Mouse (Mus musculus): ENCODE measurements around the gene Dpm3. TPM values are rescaled to one million over a fixed set of nuclear protein-coding genes. Genes with fewer than 3 reads are reported as not detected.

Dpm3 gene
- polyA plus RNA-seq, 1 experiment from 2014 or later: 72.2 TPM

GRCm38 (mm10) chr3:89304440-89304839, 45.3 kb downstream of the Dpm3 start:
- Histone ChIP-seq H3K9me3 (no peaks in the 10 kb centered on the region), H3K9ac (replicated peaks) (no peak overlapping the region), H3K4me3 (no peak overlapping the region), H3K4me1 (peaks cover 5% of the 10 kb centered on the region; the same call in 1 of the 2 replicates), H3K4me2 (replicated peaks) (no peak overlapping the region), H3K27me3 (peaks cover 13% of the 10 kb centered on the region), H3K27ac (replicated peaks) (no peak overlapping the region), H3K36me3 (no peaks in the 10 kb centered on the region)
- 56% methylated on average over 6 of the region's 6 CpGs for WGBS
- ATAC-seq (ENCODE audit: low FRiP score, low read depth): no peak

GRCm38 (mm10) chr3:89305105-89305504, 45.9 kb downstream of the Dpm3 start:
- no peaks in the 10 kb centered on the region for H3K4me1 ChIP-seq
- no peak overlapping the region for H3K4me2 ChIP-seq (replicated peaks)
- no peaks in the 10 kb centered on the region for H3K9me3 ChIP-seq
- H3K27ac ChIP-seq (replicated peaks): no peak overlapping the region
- WGBS: 66% methylated on average over 4 of the region's 4 CpGs
- H3K36me3 ChIP-seq: no peaks in the 10 kb centered on the region
- no peak overlapping the region for H3K4me3 ChIP-seq
- peaks cover 8% of the 10 kb centered on the region for H3K27me3 ChIP-seq
- ATAC-seq (ENCODE audit: low FRiP score, low read depth): no peak
- no peak overlapping the region for H3K9ac ChIP-seq (replicated peaks)

DNA sequence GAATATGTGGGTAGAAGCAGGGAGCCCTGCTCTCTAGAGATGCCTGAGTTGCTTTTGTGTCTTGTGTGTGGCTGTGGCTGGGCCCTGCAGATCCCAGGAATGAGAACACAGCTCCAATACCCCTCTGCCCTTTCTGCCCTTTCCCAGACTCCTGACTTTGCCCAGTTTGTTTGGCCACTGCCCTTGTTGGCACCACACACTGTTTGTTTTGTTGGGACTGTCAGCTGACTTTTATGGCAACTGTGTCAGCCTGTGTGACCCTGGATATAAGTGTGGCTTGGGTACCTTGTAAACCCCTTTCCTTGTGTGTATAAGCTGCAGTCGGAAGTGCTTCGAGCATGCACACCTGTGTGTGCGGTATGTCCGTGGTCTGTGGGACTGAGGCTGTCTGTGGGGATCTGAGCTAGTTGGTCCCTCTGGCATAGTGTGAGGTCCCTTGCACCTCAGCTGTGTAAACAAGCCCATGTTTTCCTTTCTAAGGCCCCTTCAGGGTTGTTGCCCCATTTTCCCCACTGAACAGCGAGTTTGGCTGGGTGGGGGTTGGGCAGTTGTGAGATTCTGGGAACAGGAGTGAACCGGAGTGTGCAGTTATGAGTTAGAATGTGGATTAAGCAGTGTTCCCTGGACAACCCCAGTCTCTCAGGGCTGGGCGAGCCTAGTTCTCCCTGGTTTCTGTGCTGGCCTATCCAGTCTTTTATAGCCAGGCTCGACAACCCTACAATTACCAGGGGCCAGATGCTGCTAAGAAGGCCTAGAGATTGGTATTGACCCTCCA, 46.6 kb downstream of the Dpm3 start:
- no peak overlapping the region for H3K9ac ChIP-seq (replicated peaks)
- no peaks in the 10 kb centered on the region for H3K9me3 ChIP-seq
- H3K27me3 ChIP-seq: peaks cover 4% of the 10 kb centered on the region
- ATAC-seq (ENCODE audit: low FRiP score, low read depth): no peak
- no peaks in the 10 kb centered on the region for H3K36me3 ChIP-seq
- no peaks in the 10 kb centered on the region for H3K4me1 ChIP-seq
- WGBS: 72% methylated on average over 8 of the region's 8 CpGs
- no peak overlapping the region for H3K4me3 ChIP-seq
- H3K27ac ChIP-seq (replicated peaks): no peak overlapping the region
- no peak overlapping the region for H3K4me2 ChIP-seq (replicated peaks)

DNA sequence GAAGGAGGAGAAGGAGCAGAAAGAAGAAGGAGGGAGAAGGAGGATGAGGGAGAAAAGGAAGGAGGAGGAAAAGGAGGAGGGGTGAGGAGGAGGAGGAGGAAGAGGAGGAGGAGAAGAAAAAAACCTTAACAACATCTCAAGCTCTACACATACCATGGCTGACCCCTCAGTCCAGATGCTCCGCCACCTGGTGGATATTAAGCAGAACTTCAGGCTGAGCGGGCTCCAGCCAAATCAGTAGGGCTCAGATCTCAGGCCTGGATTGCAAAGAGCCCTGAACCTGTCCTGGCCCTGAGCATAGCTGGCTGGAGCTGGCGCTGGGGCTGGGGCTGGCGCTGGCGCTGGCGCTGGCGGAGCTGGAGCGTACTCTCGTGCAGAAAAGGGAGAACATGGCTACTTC, 48.9 kb downstream of the Dpm3 start:
- no peak overlapping the region for H3K27ac ChIP-seq (replicated peaks)
- H3K4me3 ChIP-seq: no peak overlapping the region
- H3K4me1 ChIP-seq: no peaks in the 10 kb centered on the region
- peaks cover 4% of the 10 kb centered on the region; the same call in 1 of the 2 replicates for H3K27me3 ChIP-seq
- no peaks in the 10 kb centered on the region for H3K9me3 ChIP-seq
- H3K4me2 ChIP-seq (replicated peaks): no peak overlapping the region
- H3K9ac ChIP-seq (replicated peaks): no peak overlapping the region; the same call in 1 of the 2 replicates
- H3K36me3 ChIP-seq: no peaks in the 10 kb centered on the region
- WGBS: 3% methylated on average over 9 of the region's 9 CpGs
- ATAC-seq (ENCODE audit: low FRiP score, low read depth): peak; percentile 82; the same call in 1 of the 2 replicates

DNA sequence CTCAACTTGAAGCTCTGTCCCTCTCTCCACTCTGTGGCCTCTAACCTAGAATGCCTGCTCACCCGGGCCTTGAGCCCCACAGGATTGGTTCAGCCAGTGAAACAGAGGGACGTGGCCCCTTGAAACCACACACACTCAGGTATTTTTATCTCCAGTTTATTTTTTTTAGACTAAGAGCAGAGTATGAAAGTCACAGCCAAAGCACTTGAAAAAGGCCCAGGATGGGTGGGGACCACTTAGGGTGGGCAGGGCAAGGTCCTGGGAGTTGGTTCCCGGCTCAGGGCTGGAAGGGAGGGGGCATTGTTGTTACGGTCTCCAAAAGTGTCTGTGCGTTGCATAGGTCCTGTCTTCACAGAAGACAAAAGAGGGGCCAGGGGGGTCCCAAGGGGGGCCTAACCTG, 55.2 kb downstream of the Dpm3 start:
- Histone ChIP-seq H3K4me1 (peaks cover 35% of the 10 kb centered on the region), H3K36me3 (no peaks in the 10 kb centered on the region), H3K9me3 (no peaks in the 10 kb centered on the region), H3K9ac (replicated peaks) (no peak overlapping the region), H3K4me3 (no peak overlapping the region), H3K27ac (replicated peaks) (no peak overlapping the region), H3K4me2 (replicated peaks) (no peak overlapping the region), H3K27me3 (peaks cover 48% of the 10 kb centered on the region)
- ATAC-seq (ENCODE audit: low FRiP score, low read depth): no peak
- WGBS: 77% methylated on average over 5 of the region's 5 CpGs

GRCm38 (mm10) chr3:89314791-89315190, 55.6 kb downstream of the Dpm3 start:
- Histone ChIP-seq H3K36me3 (no peaks in the 10 kb centered on the region), H3K27ac (replicated peaks) (no peak overlapping the region), H3K9ac (replicated peaks) (no peak overlapping the region), H3K4me2 (replicated peaks) (peak overlapping the region; percentile 60), H3K4me1 (peaks cover 39% of the 10 kb centered on the region), H3K4me3 (no peak overlapping the region), H3K27me3 (peaks cover 53% of the 10 kb centered on the region), H3K9me3 (no peaks in the 10 kb centered on the region)
- 38% methylated on average over 2 of the region's 2 CpGs for whole genome bisulfite sequencing
- no peak for ATAC-seq (ENCODE audit: low FRiP score, low read depth)

GRCm38 (mm10) chr3:89315195-89315929, 56.2 kb downstream of the Dpm3 start:
- Histone ChIP-seq H3K4me3 (peak overlapping the region; percentile 36), H3K4me2 (replicated peaks) (peak overlapping the region; percentile 60), H3K27me3 (peaks cover 58% of the 10 kb centered on the region), H3K36me3 (no peaks in the 10 kb centered on the region), H3K9me3 (no peaks in the 10 kb centered on the region), H3K9ac (replicated peaks) (peak overlapping the region; percentile 42; the same call in 1 of the 2 replicates), H3K4me1 (peaks cover 44% of the 10 kb centered on the region), H3K27ac (replicated peaks) (no peak overlapping the region)
- ATAC-seq (ENCODE audit: low FRiP score, low read depth): peak; percentile 34
- 5% methylated on average over 26 of the region's 26 CpGs for WGBS

- Histone ChIP-seq H3K4me1 (peaks cover 53% of the 10 kb centered on the region), H3K4me2 (replicated peaks) (peak overlapping the region; percentile 60), H3K4me3 (peak overlapping the region; percentile 36), H3K36me3 (no peaks in the 10 kb centered on the region), H3K9ac (replicated peaks) (peak overlapping the region; percentile 39; the same call in 1 of the 2 replicates), H3K27ac (replicated peaks) (no peak overlapping the region), H3K27me3 (peaks cover 67% of the 10 kb centered on the region), H3K9me3 (no peaks in the 10 kb centered on the region)
- 8% methylated on average over 40 of the region's 40 CpGs for WGBS
- ATAC-seq (ENCODE audit: low FRiP score, low read depth): peak; percentile 12; the same call in 1 of the 2 replicates
These were observed 57.0 kb downstream of the Dpm3 start for GRCm38 (mm10) chr3:89315930-89316831.

MicroRNAs encoded within 50 kb of the gene (microRNA counts, 519-probe panel; counts per million panel counts)
- microRNA mmu-miR-92b: 2,838 counts per million, percentile 7 among the panel's probes with 10 or more counts

Small RNAs within 50 kb of the gene (microRNA-seq; reads per million reads assigned to microRNA genes)
- gene Mir92b: 20,944 reads per million, percentile 98 among the genes with 10 or more reads in this experiment

Other genes with a start within 250 kb of the Dpm3 start
- gene Rusc1, start 166.0 kb upstream of the Dpm3 start, polyA plus RNA-seq (2016; fragmentation: Nextera tagmentation; extraction: Ambion mirVana): 49.8 and 50.9 TPM in 2 replicates
- 0.13 TPM in 1 of 2 replicates, not detected in the other for gene Gm43738, start 158.3 kb upstream of the Dpm3 start, polyA plus RNA-seq (2016; fragmentation: Nextera tagmentation; extraction: Ambion mirVana)
- 307 and 361 TPM in 2 replicates for gene Fdps, start 157.4 kb upstream of the Dpm3 start, polyA plus RNA-seq (2016; fragmentation: Nextera tagmentation; extraction: Ambion mirVana)
- gene Pklr, start 123.2 kb upstream of the Dpm3 start, polyA plus RNA-seq (2016; fragmentation: Nextera tagmentation; extraction: Ambion mirVana): 0.26 and 0.33 TPM in 2 replicates
- gene Hcn3, start 99.2 kb upstream of the Dpm3 start, polyA plus RNA-seq (2016; fragmentation: Nextera tagmentation; extraction: Ambion mirVana): 17.1 and 22.0 TPM in 2 replicates
- 42.3 and 46.5 TPM in 2 replicates for gene Clk2, start 94.6 kb upstream of the Dpm3 start, polyA plus RNA-seq (2016; fragmentation: Nextera tagmentation; extraction: Ambion mirVana)
- 94.2 and 97.1 TPM in 2 replicates for gene Scamp3, start 81.9 kb upstream of the Dpm3 start, polyA plus RNA-seq (2016; fragmentation: Nextera tagmentation; extraction: Ambion mirVana)
- 29.5 and 30.3 TPM in 2 replicates for gene Fam189b, start 76.2 kb upstream of the Dpm3 start, polyA plus RNA-seq (2016; fragmentation: Nextera tagmentation; extraction: Ambion mirVana)
- 42.4 and 45.8 TPM in 2 replicates for gene Gba, start 56.4 kb upstream of the Dpm3 start, polyA plus RNA-seq (2016; fragmentation: Nextera tagmentation; extraction: Ambion mirVana)
- gene Thbs3, start 44.2 kb upstream of the Dpm3 start, polyA plus RNA-seq (2016; fragmentation: Nextera tagmentation; extraction: Ambion mirVana): 105 and 107 TPM in 2 replicates
- 183 and 185 TPM in 2 replicates for gene Mtx1, start 32.3 kb upstream of the Dpm3 start, polyA plus RNA-seq (2016; fragmentation: Nextera tagmentation; extraction: Ambion mirVana)
- gene Muc1, start 30.3 kb upstream of the Dpm3 start, polyA plus RNA-seq (2016; fragmentation: Nextera tagmentation; extraction: Ambion mirVana): 3.8 and 5.2 TPM in 2 replicates
- gene Krtcap2, start 13.4 kb upstream of the Dpm3 start, polyA plus RNA-seq (2016; fragmentation: Nextera tagmentation; extraction: Ambion mirVana): 253 and 255 TPM in 2 replicates
- gene Trim46, start 13.0 kb upstream of the Dpm3 start, polyA plus RNA-seq (2016; fragmentation: Nextera tagmentation; extraction: Ambion mirVana): 25.1 and 25.5 TPM in 2 replicates
- gene Slc50a1, start 11.2 kb downstream of the Dpm3 start, polyA plus RNA-seq (2016; fragmentation: Nextera tagmentation; extraction: Ambion mirVana): 38.1 and 39.6 TPM in 2 replicates
- 9.5 and 11.0 TPM in 2 replicates for gene Efna1, start 21.8 kb downstream of the Dpm3 start, polyA plus RNA-seq (2016; fragmentation: Nextera tagmentation; extraction: Ambion mirVana)
- gene Efna3, start 63.6 kb downstream of the Dpm3 start, polyA plus RNA-seq (2016; fragmentation: Nextera tagmentation; extraction: Ambion mirVana): 10.7 and 11.1 TPM in 2 replicates
- gene Efna4, start 78.7 kb downstream of the Dpm3 start, polyA plus RNA-seq (2016; fragmentation: Nextera tagmentation; extraction: Ambion mirVana): 16.8 and 17.3 TPM in 2 replicates
- 35.0 and 37.0 TPM in 2 replicates for gene Adam15, start 90.6 kb downstream of the Dpm3 start, polyA plus RNA-seq (2016; fragmentation: Nextera tagmentation; extraction: Ambion mirVana)
- gene Dcst2, start 102.6 kb downstream of the Dpm3 start, polyA plus RNA-seq (2016; fragmentation: Nextera tagmentation; extraction: Ambion mirVana): 0.22 and 0.29 TPM in 2 replicates
- 0.20 and 0.65 TPM in 2 replicates for gene Dcst1, start 105.9 kb downstream of the Dpm3 start, polyA plus RNA-seq (2016; fragmentation: Nextera tagmentation; extraction: Ambion mirVana)
- gene Zbtb7b, start 135.4 kb downstream of the Dpm3 start, polyA plus RNA-seq (2016; fragmentation: Nextera tagmentation; extraction: Ambion mirVana): 0.63 and 0.71 TPM in 2 replicates
- gene Lenep, start 143.4 kb downstream of the Dpm3 start, polyA plus RNA-seq (2016; fragmentation: Nextera tagmentation; extraction: Ambion mirVana): 1.1 and 1.5 TPM in 2 replicates
- gene Flad1, start 152.5 kb downstream of the Dpm3 start, polyA plus RNA-seq (2016; fragmentation: Nextera tagmentation; extraction: Ambion mirVana): 34.4 and 34.7 TPM in 2 replicates
- 291 and 306 TPM in 2 replicates for gene Cks1b, start 159.0 kb downstream of the Dpm3 start, polyA plus RNA-seq (2016; fragmentation: Nextera tagmentation; extraction: Ambion mirVana)
- gene Shc1, start 159.1 kb downstream of the Dpm3 start, polyA plus RNA-seq (2016; fragmentation: Nextera tagmentation; extraction: Ambion mirVana): 33.0 and 43.5 TPM in 2 replicates
- 52.5 and 58.3 TPM in 2 replicates for gene Pygo2, start 170.9 kb downstream of the Dpm3 start, polyA plus RNA-seq (2016; fragmentation: Nextera tagmentation; extraction: Ambion mirVana)
- gene Pbxip1, start 177.3 kb downstream of the Dpm3 start, polyA plus RNA-seq (2016; fragmentation: Nextera tagmentation; extraction: Ambion mirVana): 16.1 and 17.9 TPM in 2 replicates
- gene Pmvk, start 195.2 kb downstream of the Dpm3 start, polyA plus RNA-seq (2016; fragmentation: Nextera tagmentation; extraction: Ambion mirVana): 73.7 and 77.9 TPM in 2 replicates

All from midbrain, embryonic 12.5 days (tissue).